Comparison of ENCODE assay signal across 25 mouse cellular contexts in genomic region chr4:33393437-33393836, GRCm38 (mm10).
DNase-seq lines count a peak whose midpoint lies in the region; TF ChIP-seq lines count a peak whose summit lies in the region.
"Had no signal": no experiment of that assay in that cellular context is flagged by ENCODE, and none has a peak within 500 bp of the region (broad histone marks: within the 10 kb centered on the region; RNA-seq: fewer than 3 reads in every experiment).

No protein-coding gene starts in this region.

- DNase-seq in cerebellum, adult 18-20 months = peak; percentile 36 to 41
- DNase-seq in cerebellum, postnatal 4 days (ENCODE audit: low spot score in 2 of 2) = no peak
- DNase-seq in layer of hippocampus, adult 2 months (ENCODE audit: low spot score in 2 of 2) = peak in 1 of 2 experiments; percentile 25
- DNase-seq in layer of hippocampus, postnatal 25 days (ENCODE audit: extremely low spot score in 1 of 2, low spot score in 1 of 2) = no peak
- peak; percentile 32 to 33 for DNase-seq in right cerebral cortex, postnatal 10 days (ENCODE audit: low spot score in 2 of 2)
- DNase-seq in right cerebral cortex, postnatal 14 days = no peak
- peak; percentile 40 for DNase-seq in telencephalon, adult 2 months (ENCODE audit: low read depth, low spot score)
- DNase-seq in B cell, adult 2 months = no peak
- DNase-seq: adrenal gland, postnatal 36 days; gastrocnemius, postnatal 36 days; heart, adult 2 months; heart, postnatal 14 days; kidney, adult 11 months; kidney, postnatal 4 days; liver, embryonic 13.5 days; lung, adult 2 months; thymus, adult 18-20 months; thymus, postnatal 36 days had no signal

- no peak for TF ChIP-seq CTCF in layer of hippocampus, adult 2 months (conservative IDR thresholded peaks at IDR 0.05)

- H3K27ac ChIP-seq in layer of hippocampus, adult 2 months = peak overlapping the region; percentile 6; the same call in 1 of the 2 replicates
- H3K27ac ChIP-seq: forebrain, embryonic 15.5 days; heart, adult 2 months; heart, embryonic 13.5 days; hindbrain, embryonic 12.5 days; kidney, embryonic 15.5 days; liver, embryonic 13.5 days; midbrain, embryonic 12.5 days; neural tube, embryonic 15.5 days; stomach, embryonic 15.5 days had no signal

- no peak overlapping the region for H3K4me3 ChIP-seq in layer of hippocampus, adult 2 months
- H3K4me3 ChIP-seq: forebrain, embryonic 15.5 days; heart, adult 2 months; heart, embryonic 13.5 days; hindbrain, embryonic 12.5 days; kidney, embryonic 15.5 days; liver, embryonic 13.5 days; midbrain, embryonic 12.5 days; neural tube, embryonic 15.5 days; stomach, embryonic 15.5 days had no signal

Comparison
In these comparisons a context has a peak if more than half of its experiments do, and no peak if none do; other contexts are left out.
1. DNase-seq: peak in cerebellum, adult 18-20 months (2 of 2), right cerebral cortex, postnatal 10 days (2 of 2) and telencephalon, adult 2 months (single experiment); none in cerebellum, postnatal 4 days (0 of 2), layer of hippocampus, postnatal 25 days (0 of 2), right cerebral cortex, postnatal 14 days (single experiment) and B cell, adult 2 months (0 of 2).